Comparison of ENCODE assay signal across 8 mouse cellular contexts in the genomic region with DNA sequence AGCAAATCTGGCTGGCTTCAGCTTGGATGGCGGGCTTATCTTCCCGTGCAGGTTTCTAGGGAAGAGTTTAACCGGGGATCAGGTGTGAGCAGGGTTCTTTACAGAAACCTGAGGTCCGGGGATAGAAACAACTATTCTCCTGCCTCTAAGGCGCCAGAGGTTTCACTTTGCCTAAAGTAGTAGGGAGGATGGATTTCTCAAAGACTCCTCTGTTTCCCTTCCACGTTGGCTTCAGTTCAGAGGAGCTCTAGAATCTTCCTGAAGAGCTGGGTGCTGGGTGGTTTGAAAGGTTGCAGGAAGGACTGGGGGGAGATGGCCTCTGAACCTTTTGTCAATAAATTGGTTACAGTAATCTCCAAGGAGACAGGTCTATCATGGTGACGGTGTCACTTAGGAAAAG. TPM values are rescaled to one million over a fixed set of nuclear protein-coding genes. Genes with fewer than 3 reads are reported as not detected.
DNase-seq lines count a peak whose midpoint lies in the region; ATAC-seq and TF ChIP-seq lines count a peak whose summit lies in the region.
"Had no signal": no experiment of that assay in that cellular context is flagged by ENCODE, and none has a peak within 500 bp of the region (broad histone marks: within the 10 kb centered on the region; RNA-seq: fewer than 3 reads in every experiment).

No protein-coding gene starts in this region.

- no peak for ATAC-seq in lung, embryonic 14.5 days (ENCODE audit: insufficient read depth)
- no peak for ATAC-seq in forebrain, postnatal 0 days
- ATAC-seq in limb, embryonic 14.5 days (ENCODE audit: low FRiP score, low read depth): no peak
- no peak for ATAC-seq in stomach, embryonic 14.5 days (ENCODE audit: insufficient number of reproducible peaks, insufficient read depth, low FRiP score, low read depth)

- no peaks in the 10 kb centered on the region for H3K36me3 ChIP-seq in lung, embryonic 14.5 days (ENCODE audit: insufficient read depth)
- H3K36me3 ChIP-seq in forebrain, postnatal 0 days (ENCODE audit: insufficient read depth): no peaks in the 10 kb centered on the region
- H3K36me3 ChIP-seq in limb, embryonic 14.5 days (ENCODE audit: control insufficient read depth, insufficient read depth, low read length): peaks cover 13% of the 10 kb centered on the region
- H3K36me3 ChIP-seq in stomach, embryonic 14.5 days (ENCODE audit: control insufficient read depth, insufficient read depth, low read length): no peaks in the 10 kb centered on the region

- DNase-seq in lung, embryonic 14.5 days: no peak
- no peak for DNase-seq in lung, postnatal 36 days
- no peak for DNase-seq in forebrain, postnatal 0 days
- DNase-seq in limb, embryonic 14.5 days (ENCODE audit: low spot score): no peak
- DNase-seq in spleen, postnatal 14 days (ENCODE audit: low spot score in 2 of 2): no peak
- no peak for DNase-seq in thymus, postnatal 36 days
- DNase-seq: right cerebral cortex, postnatal 25 days had no signal

- no peak for TF ChIP-seq POLR2A in limb, embryonic 14.5 days (IDR thresholded peaks at IDR 0.05; ENCODE audit: borderline replicate concordance, extremely low read depth, insufficient read depth, insufficient read length)

- no peak overlapping the region for H3K27ac ChIP-seq in lung, embryonic 14.5 days (ENCODE audit: low read depth)
- no peak overlapping the region for H3K27ac ChIP-seq in forebrain, postnatal 0 days (ENCODE audit: low read depth, low read length)
- peak overlapping the region; percentile 86 for H3K27ac ChIP-seq in limb, embryonic 14.5 days (replicated peaks; ENCODE audit: low read depth, low read length)
- H3K27ac ChIP-seq in stomach, embryonic 14.5 days (ENCODE audit: low read length): no peak overlapping the region

- H3K4me1 ChIP-seq in lung, embryonic 14.5 days (ENCODE audit: insufficient read depth): peaks cover 25% of the 10 kb centered on the region
- H3K4me1 ChIP-seq in forebrain, postnatal 0 days (ENCODE audit: insufficient read depth): peaks cover 6% of the 10 kb centered on the region
- H3K4me1 ChIP-seq in limb, embryonic 14.5 days (ENCODE audit: control insufficient read depth, insufficient read depth, low read length): peaks cover 32% of the 10 kb centered on the region
- peaks cover 47% of the 10 kb centered on the region for H3K4me1 ChIP-seq in stomach, embryonic 14.5 days (ENCODE audit: control insufficient read depth, insufficient read depth, low read length)

- H3K27me3 ChIP-seq in lung, embryonic 14.5 days (ENCODE audit: insufficient read depth, low read length): no peaks in the 10 kb centered on the region
- no peaks in the 10 kb centered on the region; the same call in 1 of the 2 replicates for H3K27me3 ChIP-seq in forebrain, postnatal 0 days (ENCODE audit: insufficient read depth, low read length)
- H3K27me3 ChIP-seq in limb, embryonic 14.5 days (ENCODE audit: control insufficient read depth, insufficient read depth, low read length): no peaks in the 10 kb centered on the region
- no peaks in the 10 kb centered on the region for H3K27me3 ChIP-seq in stomach, embryonic 14.5 days (ENCODE audit: control insufficient read depth, insufficient read depth, low read length)

- H3K4me3 ChIP-seq in lung, embryonic 14.5 days (ENCODE audit: low read depth, low read length): peak overlapping the region; percentile 78
- 0 out of 2 replicates have a peak overlapping the region, but pooled peaks have one; percentile 85 for H3K4me3 ChIP-seq in forebrain, postnatal 0 days (ENCODE audit: low read depth, low read length)
- H3K4me3 ChIP-seq in limb, embryonic 14.5 days (replicated peaks; ENCODE audit: low read length): peak overlapping the region; percentile 94
- H3K4me3 ChIP-seq in stomach, embryonic 14.5 days (ENCODE audit: low read depth, low read length): peak overlapping the region; percentile 74; the same call in 1 of the 2 replicates

- no peak for TF ChIP-seq CTCF in lung, embryonic 14.5 days (IDR thresholded peaks at IDR 0.05; ENCODE audit: low read depth)
- no peak for TF ChIP-seq CTCF in forebrain, postnatal 0 days (IDR thresholded peaks at IDR 0.05; ENCODE audit: low read depth)

- H3K4me2 ChIP-seq in lung, embryonic 14.5 days: peak overlapping the region; percentile 89
- peak overlapping the region; percentile 92 for H3K4me2 ChIP-seq in forebrain, postnatal 0 days (ENCODE audit: low read depth)
- H3K4me2 ChIP-seq in limb, embryonic 14.5 days (replicated peaks; ENCODE audit: low read depth, low read length, severe bottlenecking): peak overlapping the region; percentile 82
- H3K4me2 ChIP-seq in stomach, embryonic 14.5 days (replicated peaks; ENCODE audit: low read depth, low read length): peak overlapping the region; percentile 80

- H3K9ac ChIP-seq in lung, embryonic 14.5 days: peak overlapping the region; percentile 83; the same call in 1 of the 2 replicates
- H3K9ac ChIP-seq in forebrain, postnatal 0 days: 0 out of 2 replicates have a peak overlapping the region, but pooled peaks have one; percentile 90
- peak overlapping the region; percentile 92 for H3K9ac ChIP-seq in limb, embryonic 14.5 days (ENCODE audit: low read depth, low read length, severe bottlenecking)
- no peak overlapping the region for H3K9ac ChIP-seq in stomach, embryonic 14.5 days (replicated peaks; ENCODE audit: low read depth, low read length)

- H3K9me3 ChIP-seq in lung, embryonic 14.5 days (ENCODE audit: low read depth, low read length): no peaks in the 10 kb centered on the region
- H3K9me3 ChIP-seq in forebrain, postnatal 0 days (ENCODE audit: low read length): no peaks in the 10 kb centered on the region
- H3K9me3 ChIP-seq in limb, embryonic 14.5 days (ENCODE audit: control insufficient read depth, low read length): no peaks in the 10 kb centered on the region
- H3K9me3 ChIP-seq in stomach, embryonic 14.5 days (ENCODE audit: control insufficient read depth, low read depth, low read length): no peaks in the 10 kb centered on the region

- 28% methylated on average over 7 of the region's 7 CpGs for WGBS in lung, embryonic 14.5 days
- WGBS in forebrain, postnatal 0 days: 57% methylated on average over 7 of the region's 7 CpGs
- 42% methylated on average over 7 of the region's 7 CpGs for WGBS in limb, embryonic 14.5 days
- WGBS in stomach, embryonic 14.5 days: 33% methylated on average over 7 of the region's 7 CpGs

RNA-seq across cellular contexts. Expression of a gene that starts 1.8 kb away (rescaled TPM):
- 1.3 and 2.2 TPM in 2 replicates for polyA plus RNA-seq in lung, embryonic 14.5 days (2014; fragmentation: Nextera tagmentation; extraction: Ambion mirVana)
- total RNA-seq in forebrain, postnatal 0 days (2014; rRNA removed): 10.4 and 17.2 TPM in 2 replicates
- 0.24 and 0.60 TPM in 2 replicates for polyA plus RNA-seq in forebrain, postnatal 0 days (2015; fragmentation: Nextera tagmentation; extraction: Ambion mirVana)
- polyA plus RNA-seq in limb, embryonic 14.5 days (2012; rRNA removed): 37.7 and 43.9 TPM in 2 replicates
- 3.2 and 3.8 TPM in 2 replicates for polyA plus RNA-seq in limb, embryonic 14.5 days (2014; fragmentation: Nextera tagmentation; extraction: Ambion mirVana)
- polyA plus RNA-seq in stomach, embryonic 14.5 days (2014; fragmentation: Nextera tagmentation; extraction: Ambion mirVana): 0.98 and 1.4 TPM in 2 replicates
